Mouse (Mus musculus) lung, adult 18-20 months (tissue): Measurements from ENCODE around the gene Dnah2.

Experiments
- DNase-seq, 2 experiments: peaks; one replicate each; pipeline ENCODE4 v3.0.0; 2022; ENCODE audit warnings: mixed read lengths in 2 of 2

The Dnah2 gene

GRCm38 (mm10) chr11:69527098-69528030 lies 21.5 kb downstream of the Dnah2 start:
- DNase-seq = no peak

- DNase-seq = no peak
These were observed 22.3 kb downstream of the Dnah2 start for GRCm38 (mm10) chr11:69526631-69527030.

- no peak for DNase-seq
These were observed 23.2 kb downstream of the Dnah2 start for GRCm38 (mm10) chr11:69525661-69526060.

- DNase-seq = peak; percentile 19 to 43
These were observed 25.3 kb downstream of the Dnah2 start for GRCm38 (mm10) chr11:69523651-69524050.

- DNase-seq = no peak
These were observed 27.3 kb downstream of the Dnah2 start for GRCm38 (mm10) chr11:69521526-69522149.

- no peak for DNase-seq
These were observed 28.9 kb downstream of the Dnah2 start for GRCm38 (mm10) chr11:69519976-69520375.

- DNase-seq = peak in 1 of 2 experiments; percentile 13
These were observed 32.2 kb downstream of the Dnah2 start for GRCm38 (mm10) chr11:69516661-69517060.

- no peak for DNase-seq
These were observed 32.7 kb downstream of the Dnah2 start for GRCm38 (mm10) chr11:69516151-69516640.

- peak; percentile 53 to 55 for DNase-seq
These were observed 35.1 kb downstream of the Dnah2 start for GRCm38 (mm10) chr11:69513840-69514239.

GRCm38 (mm10) chr11:69510796-69511496 lies 38.0 kb downstream of the Dnah2 start:
- no peak for DNase-seq

GRCm38 (mm10) chr11:69503863-69504280 lies 45.0 kb downstream of the Dnah2 start:
- DNase-seq = peak; percentile 27 to 32

- no peak for DNase-seq
These were observed 47.4 kb downstream of the Dnah2 start for GRCm38 (mm10) chr11:69501555-69501954.

- DNase-seq = no peak
These were observed 49.8 kb downstream of the Dnah2 start for GRCm38 (mm10) chr11:69499140-69499539.

GRCm38 (mm10) chr11:69491711-69492110 lies 57.2 kb downstream of the Dnah2 start:
- no peak for DNase-seq

GRCm38 (mm10) chr11:69490898-69491297 lies 58.0 kb downstream of the Dnah2 start:
- DNase-seq = no peak

- DNase-seq = no peak
These were observed 61.4 kb downstream of the Dnah2 start for GRCm38 (mm10) chr11:69487474-69487873.

GRCm38 (mm10) chr11:69477645-69478044 lies 71.3 kb downstream of the Dnah2 start:
- no peak for DNase-seq

- peak; percentile 67 to 78 for DNase-seq
These were observed 72.1 kb downstream of the Dnah2 start for GRCm38 (mm10) chr11:69476802-69477201.

- no peak for DNase-seq
These were observed 74.2 kb downstream of the Dnah2 start for GRCm38 (mm10) chr11:69474737-69475136.

GRCm38 (mm10) chr11:69472687-69473086 lies 76.2 kb downstream of the Dnah2 start:
- DNase-seq = no peak

- no peak for DNase-seq
These were observed 77.4 kb downstream of the Dnah2 start for GRCm38 (mm10) chr11:69471491-69471890.

- no peak for DNase-seq
These were observed 79.6 kb downstream of the Dnah2 start for GRCm38 (mm10) chr11:69469301-69469700.

GRCm38 (mm10) chr11:69463996-69464395 lies 84.9 kb downstream of the Dnah2 start:
- no peak for DNase-seq
